Mouse (Mus musculus): Measurements from ENCODE around the gene Pard3.

- TF ChIP-seq POLR2A (IDR thresholded peaks at IDR 0.05; ENCODE audit: borderline replicate concordance, extremely low read depth, low read depth, low read length) (no peak), CTCF (IDR thresholded peaks at IDR 0.05; ENCODE audit: insufficient read depth, low read length) (no peak)
Observed at GRCm38 (mm10) chr8:127146055-127146454, 82.4 kb downstream of the Pard3 start.

Data from lung, adult 2 months (tissue).